Mouse (Mus musculus): ENCODE measurements around the gene L2hgdh. TPM values are rescaled to one million over a fixed set of nuclear protein-coding genes. Genes with fewer than 3 reads are reported as not detected.
A peak's percentile ranks its signal among the peaks of the same experiment; 100 is the strongest.

The L2hgdh gene
- total and polyA plus RNA-seq, 2 experiments from 2014 or later = 10.2 to 12.2 TPM

- 77% methylated on average over 20 of the region's 20 CpGs for WGBS
- DNase-seq (ENCODE audit: low spot score) (peak; percentile 16), ATAC-seq (0 out of 2 replicates have a peak, but pooled peaks have one; percentile 35)
- no peak overlapping the region for H3K4me2 ChIP-seq (ENCODE audit: low read depth, low read length)
- no peaks in the 10 kb centered on the region for H3K36me3 ChIP-seq (ENCODE audit: insufficient read depth, low read length)
- H3K9me3 ChIP-seq (ENCODE audit: low read length) = no peaks in the 10 kb centered on the region
- TF ChIP-seq CTCF (IDR thresholded peaks at IDR 0.05; ENCODE audit: low read depth) = no peak
- no peak overlapping the region for H3K27ac ChIP-seq
- no peak overlapping the region for H3K4me3 ChIP-seq (ENCODE audit: low read length)
- H3K27me3 ChIP-seq (ENCODE audit: insufficient read depth, low read length) = no peaks in the 10 kb centered on the region
- H3K4me1 ChIP-seq (ENCODE audit: insufficient read depth, low read length) = 0 out of 2 replicates have a peak, but pooled peaks cover 5% of the 10 kb centered on the region
- H3K9ac ChIP-seq (replicated peaks; ENCODE audit: low read length) = no peak overlapping the region
Measured at GRCm38 (mm10) chr12:69760743-69761406, 36.2 kb upstream of the L2hgdh start.

- Histone ChIP-seq H3K4me3 (ENCODE audit: low read length) (no peak overlapping the region), H3K36me3 (ENCODE audit: insufficient read depth, low read length) (no peaks in the 10 kb centered on the region), H3K4me2 (ENCODE audit: low read depth, low read length) (no peak overlapping the region), H3K9ac (replicated peaks; ENCODE audit: low read length) (no peak overlapping the region), H3K9me3 (ENCODE audit: low read length) (no peaks in the 10 kb centered on the region), H3K27ac (no peak overlapping the region), H3K27me3 (ENCODE audit: insufficient read depth, low read length) (no peaks in the 10 kb centered on the region), H3K4me1 (ENCODE audit: insufficient read depth, low read length) (0 out of 2 replicates have a peak, but pooled peaks cover 5% of the 10 kb centered on the region)
- ATAC-seq = no peak
- no peak for DNase-seq (ENCODE audit: low spot score)
- 65% methylated on average over 6 of the region's 6 CpGs for WGBS
- no peak for TF ChIP-seq CTCF (IDR thresholded peaks at IDR 0.05; ENCODE audit: low read depth)
Measured at GRCm38 (mm10) chr12:69760014-69760413, 35.3 kb upstream of the L2hgdh start.

- Histone ChIP-seq H3K27me3 (ENCODE audit: insufficient read depth, low read length) (no peaks in the 10 kb centered on the region), H3K9ac (replicated peaks; ENCODE audit: low read length) (no peak overlapping the region), H3K4me1 (ENCODE audit: insufficient read depth, low read length) (0 out of 2 replicates have a peak, but pooled peaks cover 5% of the 10 kb centered on the region), H3K27ac (no peak overlapping the region), H3K4me2 (ENCODE audit: low read depth, low read length) (no peak overlapping the region), H3K4me3 (ENCODE audit: low read length) (no peak overlapping the region), H3K9me3 (ENCODE audit: low read length) (no peaks in the 10 kb centered on the region), H3K36me3 (ENCODE audit: insufficient read depth, low read length) (no peaks in the 10 kb centered on the region)
- ATAC-seq (no peak), DNase-seq (ENCODE audit: low spot score) (no peak)
- WGBS = 58% methylated on average over 7 of the region's 7 CpGs
- no peak for TF ChIP-seq CTCF (IDR thresholded peaks at IDR 0.05; ENCODE audit: low read depth)
Measured at GRCm38 (mm10) chr12:69759267-69759885, 34.7 kb upstream of the L2hgdh start.

GRCm38 (mm10) chr12:69758221-69759185 lies 33.8 kb upstream of the L2hgdh start:
- H3K27me3 ChIP-seq (ENCODE audit: insufficient read depth, low read length) = no peaks in the 10 kb centered on the region
- ATAC-seq (0 out of 2 replicates have a peak, but pooled peaks have one; percentile 5), DNase-seq (ENCODE audit: low spot score) (peak; percentile 24)
- H3K4me1 ChIP-seq (ENCODE audit: insufficient read depth, low read length) = 0 out of 2 replicates have a peak, but pooled peaks cover 5% of the 10 kb centered on the region
- no peak for TF ChIP-seq CTCF (IDR thresholded peaks at IDR 0.05; ENCODE audit: low read depth)
- H3K27ac ChIP-seq = peak overlapping the region; percentile 58; the same call in 1 of the 2 replicates
- H3K4me3 ChIP-seq (ENCODE audit: low read length) = peak overlapping the region; percentile 13
- H3K4me2 ChIP-seq (ENCODE audit: low read depth, low read length) = peak overlapping the region; percentile 51
- no peaks in the 10 kb centered on the region for H3K9me3 ChIP-seq (ENCODE audit: low read length)
- WGBS = 14% methylated on average over 22 of the region's 22 CpGs
- no peak overlapping the region; the same call in none of the 2 replicates for H3K9ac ChIP-seq (replicated peaks; ENCODE audit: low read length)
- no peaks in the 10 kb centered on the region for H3K36me3 ChIP-seq (ENCODE audit: insufficient read depth, low read length)

- no peaks in the 10 kb centered on the region for H3K27me3 ChIP-seq (ENCODE audit: insufficient read depth, low read length)
- H3K4me1 ChIP-seq (ENCODE audit: insufficient read depth, low read length) = 0 out of 2 replicates have a peak, but pooled peaks cover 5% of the 10 kb centered on the region
- no peaks in the 10 kb centered on the region for H3K9me3 ChIP-seq (ENCODE audit: low read length)
- 13% methylated on average over 22 of the region's 22 CpGs for WGBS
- peak overlapping the region; percentile 13; the same call in 1 of the 2 replicates for H3K4me3 ChIP-seq (ENCODE audit: low read length)
- peak; percentile 77 for TF ChIP-seq CTCF (IDR thresholded peaks at IDR 0.05; ENCODE audit: low read depth)
- peak overlapping the region; percentile 51 for H3K4me2 ChIP-seq (ENCODE audit: low read depth, low read length)
- H3K9ac ChIP-seq (replicated peaks; ENCODE audit: low read length) = no peak overlapping the region
- DNase-seq (ENCODE audit: low spot score) (peak; percentile 87), ATAC-seq (peak; percentile 84)
- H3K27ac ChIP-seq = peak overlapping the region; percentile 58; the same call in 1 of the 2 replicates
- no peaks in the 10 kb centered on the region for H3K36me3 ChIP-seq (ENCODE audit: insufficient read depth, low read length)
Measured at GRCm38 (mm10) chr12:69757418-69758141, 32.9 kb upstream of the L2hgdh start.

- no peak for TF ChIP-seq CTCF (IDR thresholded peaks at IDR 0.05; ENCODE audit: low read depth)
- no peak overlapping the region for H3K4me3 ChIP-seq (ENCODE audit: low read length)
- no peak for DNase-seq (ENCODE audit: low spot score)
- H3K36me3 ChIP-seq (ENCODE audit: insufficient read depth, low read length) = no peaks in the 10 kb centered on the region
- WGBS = 77% methylated on average over 5 of the region's 5 CpGs
- no peaks in the 10 kb centered on the region for H3K27me3 ChIP-seq (ENCODE audit: insufficient read depth, low read length)
- H3K9me3 ChIP-seq (ENCODE audit: low read length) = no peaks in the 10 kb centered on the region
- no peak overlapping the region for H3K9ac ChIP-seq (replicated peaks; ENCODE audit: low read length)
- no peak for ATAC-seq
- H3K4me1 ChIP-seq (ENCODE audit: insufficient read depth, low read length) = 0 out of 2 replicates have a peak, but pooled peaks cover 5% of the 10 kb centered on the region
- H3K27ac ChIP-seq = no peak overlapping the region
- no peak overlapping the region for H3K4me2 ChIP-seq (ENCODE audit: low read depth, low read length)
Measured at GRCm38 (mm10) chr12:69756015-69756414, 31.3 kb upstream of the L2hgdh start.
